Mouse (Mus musculus): Measurements from ENCODE around the gene Kat6b. TPM values are rescaled to one million over a fixed set of nuclear protein-coding genes. Genes with fewer than 3 reads are reported as not detected.
"Not testable (repeated sequence)": the region's sequence is repeated elsewhere in the genome, so short reads cannot be mapped to it uniquely, and the experiment has no call there.

The Kat6b gene
- polyA plus RNA-seq, 1 experiment, result 11.5 TPM

DNA sequence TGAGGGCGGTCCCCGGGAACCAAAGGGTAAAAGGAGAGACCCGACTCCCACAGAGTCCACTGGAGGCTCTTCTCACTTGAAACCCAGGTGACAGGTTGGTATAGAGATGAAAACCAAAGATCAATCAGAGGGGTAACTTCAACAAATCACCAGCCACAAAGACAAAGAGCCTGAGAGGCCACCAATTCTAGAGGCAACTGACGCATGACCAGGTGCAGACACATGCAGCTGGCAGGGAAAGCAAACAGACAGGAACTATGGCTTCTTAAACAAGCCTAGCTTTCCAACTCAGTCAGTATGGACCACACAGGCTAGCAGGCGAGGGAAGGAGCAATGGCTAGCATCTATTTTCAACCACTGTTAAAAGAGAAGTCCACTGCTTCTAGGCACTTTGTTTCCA, 10.8 kb upstream of the Kat6b start:
- H3K4me3 ChIP-seq (replicated peaks; ENCODE audit: control insufficient read depth, low read depth, low read length), result no peak overlapping the region
- no peak overlapping the region for H3K27ac ChIP-seq (ENCODE audit: control insufficient read depth, insufficient read depth, low read depth, low read length, poor library complexity)
- TF ChIP-seq POLR2A (IDR thresholded peaks at IDR 0.05; ENCODE audit: borderline replicate concordance, control insufficient read depth, low read depth, low read length), result no peak
- TF ChIP-seq CTCF (IDR thresholded peaks at IDR 0.05; ENCODE audit: control insufficient read depth, insufficient read depth, low read length), result no peak
- 77% methylated on average over 5 of the region's 5 CpGs for WGBS
- no peaks in the 10 kb centered on the region for H3K4me1 ChIP-seq (ENCODE audit: control insufficient read depth, insufficient read depth, low read length)

DNA sequence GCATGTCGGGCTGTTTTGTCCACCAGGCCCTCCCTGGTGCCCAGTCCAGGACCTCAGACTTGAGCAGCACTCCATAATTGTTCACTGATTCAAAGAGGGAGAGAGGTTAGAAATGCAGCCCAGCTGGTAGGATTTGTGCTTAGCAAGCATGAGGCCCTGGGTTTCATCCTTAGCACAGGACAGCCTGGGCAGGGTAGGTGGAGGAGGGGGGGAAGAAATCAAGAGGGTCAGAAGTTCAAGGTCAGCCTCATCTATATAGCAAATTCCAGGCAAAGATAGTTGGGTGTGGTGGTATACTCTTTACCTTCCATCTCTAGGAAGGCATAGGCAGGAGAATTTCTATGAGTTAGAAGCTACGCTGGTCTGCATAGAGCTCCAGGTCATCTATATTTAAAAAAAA, 9.3 kb upstream of the Kat6b start:
- TF ChIP-seq POLR2A (IDR thresholded peaks at IDR 0.05; ENCODE audit: borderline replicate concordance, control insufficient read depth, low read depth, low read length) (no peak), CTCF (IDR thresholded peaks at IDR 0.05; ENCODE audit: control insufficient read depth, insufficient read depth, low read length) (no peak)
- no peaks in the 10 kb centered on the region for H3K4me1 ChIP-seq (ENCODE audit: control insufficient read depth, insufficient read depth, low read length)
- WGBS, result 86% methylated on average over 2 of the region's 2 CpGs
- H3K4me3 ChIP-seq (replicated peaks; ENCODE audit: control insufficient read depth, low read depth, low read length), result no peak overlapping the region
- no peak overlapping the region for H3K27ac ChIP-seq (ENCODE audit: control insufficient read depth, insufficient read depth, low read depth, low read length, poor library complexity)

DNA sequence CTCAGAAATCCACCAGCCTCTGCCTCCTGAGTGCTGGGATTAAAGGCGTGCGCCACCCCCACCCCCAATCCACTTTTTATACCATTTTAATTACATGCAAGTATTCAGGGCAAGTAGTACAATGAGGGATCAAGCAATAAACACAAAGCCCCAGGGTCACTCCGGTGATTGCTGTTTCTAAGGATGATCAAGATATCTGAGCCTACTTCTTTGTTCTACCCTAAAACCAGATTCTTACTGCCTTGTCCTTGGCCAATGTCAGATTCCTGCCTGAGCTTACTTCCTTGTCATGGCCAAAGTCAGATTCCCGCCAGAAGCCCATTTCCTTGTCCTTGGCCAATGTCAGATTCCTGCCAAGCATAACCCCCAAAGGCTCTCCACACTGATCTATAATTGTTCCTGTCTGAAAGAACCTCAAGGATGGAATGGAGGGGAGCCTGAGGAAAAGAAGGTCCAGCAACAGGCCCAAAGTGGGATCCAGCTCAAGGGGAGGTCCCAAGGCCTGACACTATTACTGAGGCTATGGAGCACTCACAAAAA, 6.6 kb upstream of the Kat6b start:
- not testable (repeated sequence) for H3K4me3 ChIP-seq (replicated peaks; ENCODE audit: control insufficient read depth, low read depth, low read length); H3K27ac ChIP-seq (ENCODE audit: control insufficient read depth, insufficient read depth, low read depth, low read length, poor library complexity); H3K4me1 ChIP-seq (ENCODE audit: control insufficient read depth, insufficient read depth, low read length)
- WGBS, result 85% methylated on average over 4 of the region's 4 CpGs

DNA sequence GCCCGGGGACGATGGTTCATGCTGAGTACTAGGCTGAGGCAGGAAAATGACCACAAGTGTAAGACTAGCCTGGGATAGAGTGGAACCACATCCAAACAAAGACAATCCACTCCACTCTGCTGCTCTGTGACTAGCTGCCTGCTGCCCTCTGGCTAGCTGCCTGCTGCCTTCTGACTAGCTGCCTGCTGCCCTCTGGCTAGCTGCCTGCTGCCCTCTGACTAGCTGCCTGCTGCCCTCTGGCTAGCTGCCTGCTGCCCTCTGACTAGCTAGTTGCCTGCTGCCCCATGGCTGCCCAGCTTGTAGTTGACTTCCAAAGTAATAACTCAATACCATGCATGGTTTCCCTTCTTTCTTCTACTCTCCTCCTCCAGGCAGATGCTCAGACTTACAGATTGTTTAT, 4.1 kb upstream of the Kat6b start:
- TF ChIP-seq POLR2A (IDR thresholded peaks at IDR 0.05; ENCODE audit: borderline replicate concordance, control insufficient read depth, low read depth, low read length), result no peak
- no peak for TF ChIP-seq CTCF (IDR thresholded peaks at IDR 0.05; ENCODE audit: control insufficient read depth, insufficient read depth, low read length)
- WGBS, result 77% methylated on average over 2 of the region's 2 CpGs
- H3K27ac ChIP-seq (ENCODE audit: control insufficient read depth, insufficient read depth, low read depth, low read length, poor library complexity), result no peak overlapping the region
- no peak overlapping the region for H3K4me3 ChIP-seq (replicated peaks; ENCODE audit: control insufficient read depth, low read depth, low read length)
- H3K4me1 ChIP-seq (ENCODE audit: control insufficient read depth, insufficient read depth, low read length), result no peaks in the 10 kb centered on the region

- WGBS, result 89% methylated on average over 8 of the region's 8 CpGs
- Histone ChIP-seq H3K27ac (ENCODE audit: control insufficient read depth, insufficient read depth, low read depth, low read length, poor library complexity) (no peak overlapping the region), H3K4me1 (ENCODE audit: control insufficient read depth, insufficient read depth, low read length) (no peaks in the 10 kb centered on the region), H3K4me3 (replicated peaks; ENCODE audit: control insufficient read depth, low read depth, low read length) (no peak overlapping the region)
- TF ChIP-seq CTCF (IDR thresholded peaks at IDR 0.05; ENCODE audit: control insufficient read depth, insufficient read depth, low read length) (no peak), POLR2A (IDR thresholded peaks at IDR 0.05; ENCODE audit: borderline replicate concordance, control insufficient read depth, low read depth, low read length) (no peak)
These were observed 1.7 kb upstream of the Kat6b start for GRCm38 (mm10) chr14:21479566-21479965.

GRCm38 (mm10) chr14:21480191-21480590, 1.0 kb upstream of the Kat6b start:
- WGBS, result 86% methylated on average over 5 of the region's 5 CpGs
- no peaks in the 10 kb centered on the region for H3K4me1 ChIP-seq (ENCODE audit: control insufficient read depth, insufficient read depth, low read length)
- H3K27ac ChIP-seq (ENCODE audit: control insufficient read depth, insufficient read depth, low read depth, low read length, poor library complexity), result no peak overlapping the region
- TF ChIP-seq POLR2A (IDR thresholded peaks at IDR 0.05; ENCODE audit: borderline replicate concordance, control insufficient read depth, low read depth, low read length), result no peak
- TF ChIP-seq CTCF (IDR thresholded peaks at IDR 0.05; ENCODE audit: control insufficient read depth, insufficient read depth, low read length), result no peak
- H3K4me3 ChIP-seq (replicated peaks; ENCODE audit: control insufficient read depth, low read depth, low read length), result no peak overlapping the region

DNA sequence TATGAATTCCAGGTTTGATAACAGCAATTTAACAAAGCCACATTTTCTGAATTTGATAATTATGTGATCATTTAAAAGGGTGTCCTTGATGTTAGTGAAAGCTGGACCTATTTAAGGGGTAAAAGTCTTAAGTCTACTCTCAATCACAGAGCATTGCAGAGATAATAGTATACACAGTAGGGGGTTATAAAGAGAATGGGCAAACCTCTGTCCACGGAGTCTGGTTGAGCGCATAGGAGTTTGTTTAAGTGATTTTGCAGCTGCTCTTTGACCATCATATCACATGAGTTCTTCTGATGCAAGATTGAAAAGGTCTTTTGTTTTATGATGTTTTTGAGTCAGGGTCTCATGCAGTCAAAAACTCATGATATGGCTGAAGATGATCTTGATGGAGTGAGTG, 3.0 kb downstream of the Kat6b start:
- H3K4me3 ChIP-seq (replicated peaks; ENCODE audit: control insufficient read depth, low read depth, low read length), result no peak overlapping the region
- no peaks in the 10 kb centered on the region for H3K4me1 ChIP-seq (ENCODE audit: control insufficient read depth, insufficient read depth, low read length)
- no peak overlapping the region for H3K27ac ChIP-seq (ENCODE audit: control insufficient read depth, insufficient read depth, low read depth, low read length, poor library complexity)
- WGBS, result 87% methylated on average over 2 of the region's 2 CpGs
- TF ChIP-seq POLR2A (IDR thresholded peaks at IDR 0.05; ENCODE audit: borderline replicate concordance, control insufficient read depth, low read depth, low read length), result no peak
- TF ChIP-seq CTCF (IDR thresholded peaks at IDR 0.05; ENCODE audit: control insufficient read depth, insufficient read depth, low read length), result no peak

DNA sequence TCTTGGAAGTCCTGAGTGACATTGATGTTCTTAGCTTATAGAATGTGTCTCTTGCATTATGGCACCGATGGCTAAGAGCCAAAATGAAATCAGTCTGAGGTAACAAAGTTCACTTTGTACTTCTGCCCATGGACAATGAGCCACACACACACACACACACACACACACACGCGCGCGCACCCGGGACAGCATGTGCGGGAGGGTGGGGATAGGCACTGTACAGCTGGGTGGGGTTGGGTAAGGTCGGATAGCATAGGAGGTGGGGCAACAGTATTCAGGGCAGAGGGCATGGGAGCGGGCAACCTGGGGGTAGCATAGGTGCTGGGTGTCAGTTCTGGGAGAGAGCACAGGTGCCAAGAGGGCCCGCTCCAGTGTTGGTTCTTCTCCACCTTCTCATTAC, 3.5 kb downstream of the Kat6b start:
- Histone ChIP-seq H3K27ac (ENCODE audit: control insufficient read depth, insufficient read depth, low read depth, low read length, poor library complexity) (no peak overlapping the region), H3K4me3 (replicated peaks; ENCODE audit: control insufficient read depth, low read depth, low read length) (no peak overlapping the region), H3K4me1 (ENCODE audit: control insufficient read depth, insufficient read depth, low read length) (no peaks in the 10 kb centered on the region)
- TF ChIP-seq POLR2A (IDR thresholded peaks at IDR 0.05; ENCODE audit: borderline replicate concordance, control insufficient read depth, low read depth, low read length) (no peak), CTCF (IDR thresholded peaks at IDR 0.05; ENCODE audit: control insufficient read depth, insufficient read depth, low read length) (no peak)
- WGBS, result 90% methylated on average over 10 of the region's 10 CpGs

DNA sequence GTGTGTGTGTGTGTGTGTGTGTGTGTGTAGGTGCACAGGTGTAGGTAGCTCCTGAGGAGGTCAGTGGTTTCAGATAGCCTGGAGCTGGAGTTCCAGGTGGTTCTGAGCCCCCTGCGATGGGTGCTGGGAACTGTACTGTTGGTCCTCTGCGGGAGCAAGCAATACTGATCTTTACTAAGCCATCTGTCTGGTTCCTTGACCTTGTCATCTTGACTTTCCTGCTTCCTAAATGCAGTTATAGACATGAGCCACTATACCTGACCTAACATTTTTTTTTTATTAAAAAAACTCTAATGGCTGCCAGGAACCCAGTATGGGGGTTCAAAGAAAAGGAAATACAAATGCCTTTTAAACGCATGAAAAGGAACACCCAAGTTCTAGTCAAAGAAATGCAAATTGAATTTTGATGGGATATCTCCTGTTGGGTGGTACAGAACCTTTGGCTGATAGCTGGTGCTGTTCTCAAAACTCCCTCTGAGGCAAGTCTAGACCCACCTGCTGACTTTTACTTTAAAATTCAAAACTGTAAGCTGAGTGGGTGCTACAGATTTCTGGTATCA, 4.8 kb downstream of the Kat6b start:
- no peak overlapping the region for H3K4me3 ChIP-seq (replicated peaks; ENCODE audit: control insufficient read depth, low read depth, low read length)
- H3K27ac ChIP-seq (ENCODE audit: control insufficient read depth, insufficient read depth, low read depth, low read length, poor library complexity), result no peak overlapping the region
- TF ChIP-seq CTCF (IDR thresholded peaks at IDR 0.05; ENCODE audit: control insufficient read depth, insufficient read depth, low read length), result no peak
- TF ChIP-seq POLR2A (IDR thresholded peaks at IDR 0.05; ENCODE audit: borderline replicate concordance, control insufficient read depth, low read depth, low read length), result no peak
- no peaks in the 10 kb centered on the region for H3K4me1 ChIP-seq (ENCODE audit: control insufficient read depth, insufficient read depth, low read length)
- 89% methylated on average over 3 of the region's 3 CpGs for WGBS

DNA sequence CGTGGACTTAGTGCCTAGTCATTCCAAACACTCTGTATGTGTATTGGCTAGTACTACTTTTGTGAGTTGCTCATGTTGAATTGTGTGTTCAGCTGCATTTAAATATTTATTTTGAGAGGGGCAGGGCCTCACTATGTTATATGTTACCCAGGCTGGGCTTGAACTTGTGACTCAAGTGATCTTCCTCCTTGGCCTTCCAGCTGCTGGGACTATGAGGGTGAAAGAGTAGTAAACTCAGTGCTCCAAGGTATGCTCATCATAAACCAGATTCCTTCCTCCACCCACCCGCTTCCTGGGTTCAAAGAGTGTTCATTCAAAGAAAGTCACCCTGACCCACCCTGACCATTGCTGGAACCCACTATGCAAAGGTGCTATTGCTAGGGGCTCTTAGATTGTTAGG, 5.9 kb downstream of the Kat6b start:
- H3K4me1 ChIP-seq (ENCODE audit: control insufficient read depth, insufficient read depth, low read length); H3K27ac ChIP-seq (ENCODE audit: control insufficient read depth, insufficient read depth, low read depth, low read length, poor library complexity); H3K4me3 ChIP-seq (replicated peaks; ENCODE audit: control insufficient read depth, low read depth, low read length): not testable (repeated sequence)
- WGBS, result 94% methylated on average over 2 of the region's 2 CpGs

DNA sequence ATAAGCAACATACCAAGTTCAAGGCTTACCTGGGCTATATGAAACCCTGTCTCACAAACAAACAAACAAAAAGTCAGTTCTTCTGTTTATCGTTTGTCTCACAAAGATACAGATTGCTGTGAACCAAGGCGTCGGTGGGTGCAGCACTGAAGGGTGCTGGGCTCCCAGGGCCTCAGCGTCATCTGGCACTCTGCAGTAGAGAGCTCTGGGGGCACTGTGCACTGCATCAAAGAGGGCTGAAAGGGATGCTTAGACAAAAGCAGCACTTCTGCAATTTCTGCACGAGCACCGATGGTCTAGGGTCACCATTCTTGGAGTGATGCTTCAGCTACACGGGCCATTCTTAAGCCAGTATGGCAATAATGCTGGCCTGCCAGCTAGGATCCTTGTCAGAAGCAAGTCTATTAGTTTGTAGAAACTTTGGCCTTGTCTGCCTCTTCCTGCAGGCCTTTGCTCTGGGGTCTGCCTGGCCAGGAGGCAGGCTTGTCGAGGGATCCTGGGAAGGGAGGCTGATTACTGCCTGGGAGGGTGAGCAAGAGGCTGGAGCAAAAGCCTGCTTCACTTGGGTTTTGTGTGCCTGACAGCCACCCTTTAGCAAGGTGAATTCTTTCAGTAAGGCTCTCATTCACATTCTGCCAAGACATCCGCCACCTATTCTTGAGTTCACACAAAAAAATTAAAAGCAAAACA, 7.3 kb downstream of the Kat6b start:
- not testable (repeated sequence) for H3K4me3 ChIP-seq (replicated peaks; ENCODE audit: control insufficient read depth, low read depth, low read length); H3K4me1 ChIP-seq (ENCODE audit: control insufficient read depth, insufficient read depth, low read length); H3K27ac ChIP-seq (ENCODE audit: control insufficient read depth, insufficient read depth, low read depth, low read length, poor library complexity)
- 79% methylated on average over 8 of the region's 9 CpGs for WGBS

Data from bone marrow, adult 2 months (tissue).